Mouse (Mus musculus): ENCODE measurements at regions not wholly inside any gene's neighbourhood (a gene's known extent, or its start where the extent isn't known, plus 50 kb on each side); places are given as distances from the start of the nearest gene placed in this dataset.

- Histone ChIP-seq H3K4me1 (replicated peaks; ENCODE audit: control insufficient read depth, insufficient read depth, low read length) (no peaks in the 10 kb centered on the region), H3K4me2 (replicated peaks; ENCODE audit: low read depth) (no peak overlapping the region), H3K4me3 (ENCODE audit: low read depth, low read length) (no peak overlapping the region), H3K36me3 (ENCODE audit: control insufficient read depth, insufficient read depth) (no peaks in the 10 kb centered on the region), H3K9me3 (ENCODE audit: control insufficient read depth) (no peaks in the 10 kb centered on the region), H3K27ac (ENCODE audit: low read depth, low read length) (no peak overlapping the region), H3K27me3 (replicated peaks; ENCODE audit: control insufficient read depth, insufficient read depth, low read length) (no peaks in the 10 kb centered on the region), H3K9ac (ENCODE audit: low read depth, low read length) (no peak overlapping the region)
- ATAC-seq = no peak
- no peak for TF ChIP-seq CTCF (IDR thresholded peaks at IDR 0.05; ENCODE audit: low read depth)
These were observed 247.3 kb downstream of the Irx2 start for GRCm38 (mm10) chr13:72875921-72876320.

GRCm38 (mm10) chr13:72894982-72895381, 266.4 kb downstream of the Irx2 start:
- Histone ChIP-seq H3K4me2 (replicated peaks; ENCODE audit: low read depth) (no peak overlapping the region), H3K4me1 (replicated peaks; ENCODE audit: control insufficient read depth, insufficient read depth, low read length) (no peaks in the 10 kb centered on the region), H3K9ac (ENCODE audit: low read depth, low read length) (no peak overlapping the region), H3K36me3 (ENCODE audit: control insufficient read depth, insufficient read depth) (no peaks in the 10 kb centered on the region), H3K27ac (ENCODE audit: low read depth, low read length) (no peak overlapping the region), H3K4me3 (ENCODE audit: low read depth, low read length) (no peak overlapping the region), H3K27me3 (replicated peaks; ENCODE audit: control insufficient read depth, insufficient read depth, low read length) (no peaks in the 10 kb centered on the region), H3K9me3 (ENCODE audit: control insufficient read depth) (no peaks in the 10 kb centered on the region)
- TF ChIP-seq CTCF (IDR thresholded peaks at IDR 0.05; ENCODE audit: low read depth) = no peak
- 45% methylated on average over 11 of the region's 11 CpGs for WGBS
- no peak for ATAC-seq

- Histone ChIP-seq H3K9me3 (ENCODE audit: control insufficient read depth) (no peaks in the 10 kb centered on the region), H3K27me3 (replicated peaks; ENCODE audit: control insufficient read depth, insufficient read depth, low read length) (no peaks in the 10 kb centered on the region), H3K4me2 (replicated peaks; ENCODE audit: low read depth) (no peak overlapping the region), H3K4me1 (replicated peaks; ENCODE audit: control insufficient read depth, insufficient read depth, low read length) (no peaks in the 10 kb centered on the region), H3K27ac (ENCODE audit: low read depth, low read length) (no peak overlapping the region), H3K9ac (ENCODE audit: low read depth, low read length) (no peak overlapping the region), H3K36me3 (ENCODE audit: control insufficient read depth, insufficient read depth) (no peaks in the 10 kb centered on the region), H3K4me3 (ENCODE audit: low read depth, low read length) (no peak overlapping the region)
- no peak for TF ChIP-seq CTCF (IDR thresholded peaks at IDR 0.05; ENCODE audit: low read depth)
- 36% methylated on average over 2 of the region's 2 CpGs for WGBS
- ATAC-seq = no peak
These were observed 274.0 kb downstream of the Irx2 start for GRCm38 (mm10) chr13:72902576-72902975.

GRCm38 (mm10) chr13:72918895-72919294, 290.3 kb downstream of the Irx2 start:
- no peak for ATAC-seq
- Histone ChIP-seq H3K27me3 (replicated peaks; ENCODE audit: control insufficient read depth, insufficient read depth, low read length) (no peaks in the 10 kb centered on the region), H3K9ac (ENCODE audit: low read depth, low read length) (no peak overlapping the region), H3K27ac (ENCODE audit: low read depth, low read length) (no peak overlapping the region), H3K4me1 (replicated peaks; ENCODE audit: control insufficient read depth, insufficient read depth, low read length) (no peaks in the 10 kb centered on the region), H3K4me3 (ENCODE audit: low read depth, low read length) (no peak overlapping the region), H3K36me3 (ENCODE audit: control insufficient read depth, insufficient read depth) (no peaks in the 10 kb centered on the region), H3K9me3 (ENCODE audit: control insufficient read depth) (no peaks in the 10 kb centered on the region), H3K4me2 (replicated peaks; ENCODE audit: low read depth) (no peak overlapping the region)
- no peak for TF ChIP-seq CTCF (IDR thresholded peaks at IDR 0.05; ENCODE audit: low read depth)
- 48% methylated on average over 4 of the region's 4 CpGs for WGBS

- H3K27me3 ChIP-seq (replicated peaks; ENCODE audit: control insufficient read depth, insufficient read depth, low read length) = no peaks in the 10 kb centered on the region
- no peak overlapping the region for H3K4me2 ChIP-seq (replicated peaks; ENCODE audit: low read depth)
- H3K9me3 ChIP-seq (ENCODE audit: control insufficient read depth) = no peaks in the 10 kb centered on the region
- H3K9ac ChIP-seq (ENCODE audit: low read depth, low read length) = no peak overlapping the region
- H3K4me3 ChIP-seq (ENCODE audit: low read depth, low read length) = no peak overlapping the region
- 32% methylated on average over 1 of the region's 1 CpGs for WGBS
- ATAC-seq = no peak
- H3K36me3 ChIP-seq (ENCODE audit: control insufficient read depth, insufficient read depth) = no peaks in the 10 kb centered on the region
- no peaks in the 10 kb centered on the region for H3K4me1 ChIP-seq (replicated peaks; ENCODE audit: control insufficient read depth, insufficient read depth, low read length)
- no peak for TF ChIP-seq CTCF (IDR thresholded peaks at IDR 0.05; ENCODE audit: low read depth)
- H3K27ac ChIP-seq (ENCODE audit: low read depth, low read length) = no peak overlapping the region
These were observed 291.7 kb downstream of the Irx2 start for GRCm38 (mm10) chr13:72920368-72920767.

- Histone ChIP-seq H3K27ac (ENCODE audit: low read depth, low read length) (no peak overlapping the region), H3K27me3 (replicated peaks; ENCODE audit: control insufficient read depth, insufficient read depth, low read length) (no peaks in the 10 kb centered on the region), H3K36me3 (ENCODE audit: control insufficient read depth, insufficient read depth) (no peaks in the 10 kb centered on the region), H3K4me3 (ENCODE audit: low read depth, low read length) (no peak overlapping the region), H3K9ac (ENCODE audit: low read depth, low read length) (no peak overlapping the region), H3K9me3 (ENCODE audit: control insufficient read depth) (no peaks in the 10 kb centered on the region), H3K4me2 (replicated peaks; ENCODE audit: low read depth) (no peak overlapping the region), H3K4me1 (replicated peaks; ENCODE audit: control insufficient read depth, insufficient read depth, low read length) (no peaks in the 10 kb centered on the region)
- no peak for ATAC-seq
- no peak for TF ChIP-seq CTCF (IDR thresholded peaks at IDR 0.05; ENCODE audit: low read depth)
- 14% methylated on average over 6 of the region's 6 CpGs for WGBS
These were observed 296.0 kb downstream of the Irx2 start for GRCm38 (mm10) chr13:72924560-72925135.

GRCm38 (mm10) chr13:72937246-72937645, 308.6 kb downstream of the Irx2 start:
- 74% methylated on average over 4 of the region's 4 CpGs for WGBS

More at GRCm38 (mm10) chr13:72937246-72937645, 308.6 kb downstream of the Irx2 start:
- TF ChIP-seq CTCF (IDR thresholded peaks at IDR 0.05; ENCODE audit: low read depth) = no peak
- H3K4me2 ChIP-seq (replicated peaks; ENCODE audit: low read depth) = no peak overlapping the region
- no peak overlapping the region for H3K27ac ChIP-seq (ENCODE audit: low read depth, low read length)
- ATAC-seq = no peak
- H3K9me3 ChIP-seq (ENCODE audit: control insufficient read depth) = no peaks in the 10 kb centered on the region
- H3K27me3 ChIP-seq (replicated peaks; ENCODE audit: control insufficient read depth, insufficient read depth, low read length) = no peaks in the 10 kb centered on the region
- H3K9ac ChIP-seq (ENCODE audit: low read depth, low read length) = no peak overlapping the region
- no peaks in the 10 kb centered on the region for H3K4me1 ChIP-seq (replicated peaks; ENCODE audit: control insufficient read depth, insufficient read depth, low read length)
- H3K36me3 ChIP-seq (ENCODE audit: control insufficient read depth, insufficient read depth) = no peaks in the 10 kb centered on the region
- H3K4me3 ChIP-seq (ENCODE audit: low read depth, low read length) = no peak overlapping the region

Data from intestine, postnatal 0 days (tissue).